Mouse (Mus musculus) spleen, adult 2 months (tissue): ENCODE measurements around the gene Brd3.

Experiments used
- CTCF ChIP-seq: fragments of 200-500 bp; IDR thresholded peaks from 2 replicates; pipeline ENCODE4 v1.5.1; 2011; ENCODE audit warnings: mild to moderate bottlenecking, inconsistent platforms; ENCODE audit not compliant: insufficient read depth, insufficient read length, insufficient replicate concordance; ENCODE audit errors: extremely low read depth
- POLR2A ChIP-seq: fragments of 200-500 bp; IDR thresholded peaks from 2 replicates; pipeline ENCODE4 v1.6.1; 2011; ENCODE audit warnings: low read depth, low read length, inconsistent platforms

- no peak for TF ChIP-seq CTCF
- no peak for TF ChIP-seq POLR2A
These were observed 93.4 kb downstream of the Brd3 start for GRCm38 (mm10) chr2:27413936-27414657.
